Mouse (Mus musculus) limb, embryonic 13.5 days (tissue): Measurements from ENCODE around the gene Drd4. TPM values are rescaled to one million over a fixed set of nuclear protein-coding genes. Genes with fewer than 3 reads are reported as not detected.

Source experiments
- ATAC-seq: fragments of 200-750 bp; cut with Nextera tagmentation; 2 replicates; pipeline ENCODE4 v1.8.0; 2017; ENCODE audit warnings: low read depth, moderate number of reproducible peaks, moderate TSS enrichment; ENCODE audit not compliant: low FRiP score
- H3K27ac ChIP-seq: fragments of 300-500 bp; sonication (generic); 2 replicates; pipeline ENCODE4 v1.5.1; 2015; ENCODE audit warnings: inconsistent platforms, mild to moderate bottlenecking, moderate library complexity
- H3K27me3 ChIP-seq: fragments of 300-500 bp; sonication (generic); 2 replicates; pipeline ENCODE4 v1.6.1; 2015; ENCODE audit warnings: mild to moderate bottlenecking, inconsistent platforms
- H3K36me3 ChIP-seq: fragments of 300-500 bp; sonication (generic); 2 replicates; pipeline ENCODE4 v1.6.1; 2015; ENCODE audit warnings: inconsistent platforms, mild to moderate bottlenecking, moderate library complexity
- H3K4me1 ChIP-seq: fragments of 300-500 bp; sonication (generic); 2 replicates; pipeline ENCODE4 v1.6.1; 2015; ENCODE audit warnings: inconsistent platforms
- H3K4me2 ChIP-seq: fragments of 300-500 bp; sonication (generic); replicated peaks from 2 replicates; pipeline ENCODE4 v1.6.1; 2015; ENCODE audit warnings: inconsistent platforms, mild to moderate bottlenecking, moderate library complexity
- H3K4me3 ChIP-seq: fragments of 300-500 bp; sonication (generic); 2 replicates; pipeline ENCODE4 v1.5.1; 2015; ENCODE audit warnings: moderate library complexity, mild to moderate bottlenecking, inconsistent platforms
- H3K9ac ChIP-seq: fragments of 300-500 bp; sonication (generic); 2 replicates; pipeline ENCODE4 v1.6.1; 2015; ENCODE audit warnings: mild to moderate bottlenecking, inconsistent platforms
- H3K9me3 ChIP-seq: fragments of 300-500 bp; sonication (generic); 2 replicates; pipeline ENCODE4 v1.6.1; 2016; ENCODE audit warnings: inconsistent platforms
- whole genome bisulfite sequencing: fragments of 180-500 bp; shearing (Covaris S2); methylation state at CpG from one replicate; pipeline ENCODE4 v1.1.7; 2015; 5-methylcytosine and 5-hydroxymethylcytosine counted together
- polyA plus RNA-seq: library from polyadenylated mRNA; unstranded; fragments of >200 nt; fragmentation: Nextera tagmentation; extraction: Ambion mirVana; gene quantifications from 2 replicates; pipeline ENCODE4 v1.2.1, GENCODE M21; 2015

Gene Drd4
- polyA plus RNA-seq, 1 experiment from 2014 or later, result 2.3 TPM

DNA sequence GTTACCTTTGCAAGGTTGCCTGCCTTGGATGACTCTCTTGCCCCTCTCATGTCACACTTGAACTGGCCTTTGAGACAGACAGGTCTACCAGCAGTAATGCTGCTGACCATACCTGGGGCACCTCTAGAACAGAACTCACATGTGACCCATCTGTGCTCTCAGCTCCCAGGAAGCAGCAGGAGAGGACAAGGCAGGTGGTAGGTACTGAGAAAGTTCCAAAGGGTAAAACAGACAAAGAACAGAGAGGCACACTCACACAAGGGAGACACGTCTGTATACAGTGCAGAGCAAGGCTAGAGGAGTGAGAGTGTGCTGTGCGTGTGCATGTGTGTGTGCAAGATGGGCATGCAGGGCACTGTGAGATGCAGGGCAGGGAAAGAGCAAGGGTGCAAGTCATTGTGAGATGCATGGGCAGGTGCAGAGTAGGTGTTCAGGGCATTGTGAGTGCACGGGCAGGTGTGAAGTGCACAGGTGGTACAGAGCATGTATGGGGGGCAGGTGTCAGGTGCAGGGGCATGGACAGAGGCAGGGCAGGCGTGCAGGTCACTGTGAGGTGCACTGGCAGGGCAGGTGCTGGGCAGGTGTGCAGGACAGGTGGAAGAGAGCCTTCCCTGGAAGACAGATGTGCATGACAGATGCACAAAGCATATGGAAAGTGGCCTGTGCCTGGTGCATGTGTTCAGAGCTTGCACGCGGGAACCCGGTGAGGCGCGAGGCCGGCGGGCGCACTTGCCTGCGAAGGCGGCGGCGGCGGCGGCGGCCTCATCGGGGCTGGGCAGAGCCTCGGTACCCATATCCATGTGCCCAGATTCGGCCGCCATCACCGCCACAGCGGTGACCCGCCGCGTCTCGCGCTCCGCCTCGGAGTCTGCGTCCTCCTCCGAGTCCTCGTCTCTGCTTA is 35.0 kb downstream of the Drd4 start:
- Histone ChIP-seq H3K4me2 (peak overlapping the region; percentile 98), H3K36me3 (peaks cover 35% of the 10 kb centered on the region), H3K4me1 (peaks cover 31% of the 10 kb centered on the region), H3K27me3 (no peaks in the 10 kb centered on the region), H3K4me3 (peak overlapping the region; percentile 59), H3K9me3 (no peaks in the 10 kb centered on the region), H3K27ac (peak overlapping the region; percentile 99), H3K9ac (peak overlapping the region; percentile 91)
- ATAC-seq, result peak; percentile 7
- 5% methylated on average over 35 of the region's 35 CpGs for WGBS

GRCm38 (mm10) chr7:141327469-141328372 is 35.9 kb downstream of the Drd4 start, which contains the start of the genes Deaf1 and Tmem80:
Gene Deaf1, minus strand, starts transcription at chr7:141327690.
Gene Tmem80, plus strand, starts transcription at chr7:141327739.
- H3K4me2 ChIP-seq, result peak within 1 kb of the TSS; percentile 98
- ATAC-seq, result peak; percentile 96
- H3K4me1 ChIP-seq, result peaks cover 31% of the 10 kb centered on the region
- peaks cover 26% of the 10 kb centered on the region for H3K36me3 ChIP-seq
- under 1% methylated on average over 105 of the region's 105 CpGs for whole genome bisulfite sequencing
- peak within 1 kb of the TSS; percentile 99 for H3K27ac ChIP-seq
- H3K9me3 ChIP-seq, result no peaks in the 10 kb centered on the region
- H3K4me3 ChIP-seq, result peak within 1 kb of the TSS; percentile 59
- H3K27me3 ChIP-seq, result no peaks in the 10 kb centered on the region
- H3K9ac ChIP-seq, result peak within 1 kb of the TSS; percentile 91

DNA sequence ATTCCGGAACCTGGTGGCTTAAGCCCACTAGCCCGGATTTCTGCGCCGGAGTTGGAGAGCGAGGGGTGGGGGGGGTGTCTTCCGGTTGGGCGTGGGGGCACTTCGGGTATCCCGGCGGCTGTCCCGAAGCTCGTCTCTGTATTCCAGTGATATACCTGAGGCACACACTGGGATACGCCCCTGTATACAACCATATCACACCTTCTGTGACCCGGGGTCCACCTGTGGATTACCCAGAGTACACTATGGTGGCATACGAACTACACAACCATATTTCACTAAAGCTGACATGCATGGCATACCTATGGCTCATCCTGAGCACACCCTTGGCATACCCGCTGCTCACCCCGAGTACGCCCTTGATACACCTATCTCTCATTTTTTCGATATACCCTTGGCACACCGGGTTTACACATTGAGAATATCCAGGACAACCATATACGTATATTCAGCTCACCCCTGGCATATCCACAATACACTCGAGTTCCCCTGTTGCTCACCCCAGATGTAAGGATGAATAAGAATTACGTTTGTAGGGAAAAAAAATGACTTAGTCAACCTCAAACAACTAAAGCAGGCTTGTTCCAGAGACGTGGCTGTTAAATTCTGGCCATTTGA is 36.7 kb downstream of the Drd4 start:
- peak overlapping the region; percentile 99 for H3K27ac ChIP-seq
- peak; percentile 13 for ATAC-seq
- H3K9ac ChIP-seq, result peak overlapping the region; percentile 91
- H3K4me1 ChIP-seq, result peaks cover 31% of the 10 kb centered on the region
- H3K36me3 ChIP-seq, result peaks cover 26% of the 10 kb centered on the region
- H3K9me3 ChIP-seq, result no peaks in the 10 kb centered on the region
- peak overlapping the region; percentile 59 for H3K4me3 ChIP-seq
- WGBS, result 17% methylated on average over 24 of the region's 24 CpGs
- H3K27me3 ChIP-seq, result no peaks in the 10 kb centered on the region
- peak overlapping the region; percentile 73 for H3K4me2 ChIP-seq

DNA sequence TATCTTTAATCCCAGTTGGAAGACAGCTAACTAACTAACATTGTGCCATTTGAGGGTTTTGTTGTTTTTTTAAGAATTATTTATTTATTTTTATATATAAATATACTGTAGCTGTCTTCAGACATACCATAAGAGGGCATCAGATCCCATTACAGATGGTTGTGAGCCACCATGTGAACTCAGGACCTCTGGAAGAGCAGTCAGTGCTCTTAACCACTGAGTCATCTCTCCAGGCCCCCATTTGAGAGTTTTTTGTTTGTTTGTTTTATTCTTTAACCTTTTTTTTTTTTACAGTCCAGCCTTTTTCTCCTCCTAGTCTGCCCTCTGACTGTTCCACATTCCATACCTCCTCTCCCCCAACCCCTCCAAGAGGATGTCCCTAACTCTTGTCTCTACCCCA is 38.9 kb downstream of the Drd4 start:
- no peak overlapping the region for H3K4me3 ChIP-seq
- no peak for ATAC-seq
- no peak overlapping the region for H3K27ac ChIP-seq
- no peaks in the 10 kb centered on the region for H3K9me3 ChIP-seq
- no peak overlapping the region for H3K4me2 ChIP-seq
- peaks cover 22% of the 10 kb centered on the region for H3K4me1 ChIP-seq
- no peak overlapping the region for H3K9ac ChIP-seq
- peaks cover 32% of the 10 kb centered on the region for H3K36me3 ChIP-seq
- no peaks in the 10 kb centered on the region for H3K27me3 ChIP-seq

- Histone ChIP-seq H3K36me3 (peaks cover 39% of the 10 kb centered on the region), H3K27me3 (no peaks in the 10 kb centered on the region), H3K4me3 (no peak overlapping the region), H3K4me1 (peaks cover 9% of the 10 kb centered on the region), H3K27ac (no peak overlapping the region), H3K9me3 (no peaks in the 10 kb centered on the region), H3K9ac (no peak overlapping the region), H3K4me2 (no peak overlapping the region)
- ATAC-seq, result no peak
- WGBS, result 71% methylated on average over 6 of the region's 6 CpGs
Measured at GRCm38 (mm10) chr7:141331990-141332389, 40.2 kb downstream of the Drd4 start.

GRCm38 (mm10) chr7:141335044-141335579 is 43.3 kb downstream of the Drd4 start:
- Histone ChIP-seq H3K27ac (no peak overlapping the region), H3K9ac (no peak overlapping the region), H3K4me1 (peaks cover 16% of the 10 kb centered on the region), H3K27me3 (peaks cover 18% of the 10 kb centered on the region; the same call in 1 of the 2 replicates), H3K4me2 (no peak overlapping the region), H3K9me3 (no peaks in the 10 kb centered on the region), H3K36me3 (peaks cover 39% of the 10 kb centered on the region), H3K4me3 (no peak overlapping the region)
- 77% methylated on average over 2 of the region's 2 CpGs for WGBS
- ATAC-seq, result no peak

DNA sequence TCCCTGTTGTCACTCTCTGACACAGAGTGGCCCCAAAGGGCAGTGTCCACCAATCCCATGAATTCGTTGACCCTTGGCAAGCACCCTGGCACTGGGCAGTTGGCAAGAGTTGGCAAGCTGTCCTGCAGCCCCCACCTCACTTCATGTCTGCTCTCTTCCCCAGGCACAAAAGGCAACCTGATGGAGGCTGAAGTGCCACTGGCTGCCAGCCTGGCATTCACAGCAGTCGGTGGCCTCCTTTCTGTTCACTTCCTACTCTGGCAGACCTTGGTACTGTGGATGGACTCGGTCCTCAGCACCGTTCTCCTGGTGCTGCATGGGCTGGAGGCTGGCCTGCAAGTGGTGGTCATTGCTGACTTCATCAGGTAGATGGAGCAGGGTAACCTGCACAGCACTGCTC is 43.9 kb downstream of the Drd4 start:
- H3K4me2 ChIP-seq, result no peak overlapping the region
- H3K4me1 ChIP-seq, result peaks cover 19% of the 10 kb centered on the region
- H3K4me3 ChIP-seq, result no peak overlapping the region
- peaks cover 18% of the 10 kb centered on the region; the same call in 1 of the 2 replicates for H3K27me3 ChIP-seq
- peaks cover 39% of the 10 kb centered on the region for H3K36me3 ChIP-seq
- no peaks in the 10 kb centered on the region for H3K9me3 ChIP-seq
- WGBS, result 83% methylated on average over 4 of the region's 4 CpGs
- ATAC-seq, result no peak
- no peak overlapping the region for H3K27ac ChIP-seq
- H3K9ac ChIP-seq, result no peak overlapping the region

- Histone ChIP-seq H3K4me1 (peaks cover 19% of the 10 kb centered on the region), H3K9ac (no peak overlapping the region), H3K27ac (no peak overlapping the region), H3K36me3 (peaks cover 37% of the 10 kb centered on the region), H3K4me2 (no peak overlapping the region), H3K4me3 (no peak overlapping the region), H3K9me3 (no peaks in the 10 kb centered on the region), H3K27me3 (peaks cover 18% of the 10 kb centered on the region; the same call in 1 of the 2 replicates)
- 82% methylated on average over 3 of the region's 3 CpGs for WGBS
- ATAC-seq, result no peak
Measured at GRCm38 (mm10) chr7:141336296-141336695, 44.5 kb downstream of the Drd4 start.

DNA sequence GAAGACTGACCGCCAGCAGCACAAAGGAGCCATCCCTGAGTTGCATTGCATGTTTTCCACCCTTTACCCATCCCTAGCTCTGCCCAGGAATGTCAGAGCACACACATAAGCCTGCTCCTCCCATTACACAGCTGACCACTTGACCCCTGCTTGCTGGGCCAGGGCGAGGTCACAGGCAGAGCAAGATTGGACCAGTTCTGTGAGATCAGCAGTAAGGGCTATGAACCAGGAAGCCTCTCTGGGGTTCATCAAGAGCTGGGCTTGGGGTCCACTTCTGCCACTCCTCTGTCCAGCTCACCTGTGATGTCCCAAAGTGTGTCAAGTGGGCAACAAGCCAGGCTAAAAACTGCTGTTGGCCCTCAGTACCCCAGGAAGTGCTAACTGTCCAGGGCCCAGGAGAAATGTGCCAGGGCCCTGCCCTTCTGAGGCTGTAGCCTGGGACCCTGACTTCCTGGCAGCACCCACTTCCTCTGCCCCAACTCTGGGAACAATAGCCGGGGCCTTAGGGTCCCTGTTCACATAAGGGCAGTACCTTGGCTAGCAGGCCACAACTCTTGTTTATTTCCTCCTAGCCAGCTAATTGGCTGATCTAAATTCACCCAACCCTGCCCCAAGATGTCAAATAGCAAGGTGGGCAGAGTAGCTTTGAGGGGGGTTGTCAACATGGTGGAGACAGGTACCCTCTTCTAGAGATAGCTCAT is 46.1 kb downstream of the Drd4 start:
- H3K36me3 ChIP-seq, result peaks cover 31% of the 10 kb centered on the region
- no peak overlapping the region for H3K4me2 ChIP-seq
- H3K27ac ChIP-seq, result no peak overlapping the region
- H3K9me3 ChIP-seq, result no peaks in the 10 kb centered on the region
- H3K9ac ChIP-seq, result no peak overlapping the region
- peaks cover 18% of the 10 kb centered on the region; the same call in 1 of the 2 replicates for H3K27me3 ChIP-seq
- H3K4me3 ChIP-seq, result no peak overlapping the region
- peaks cover 19% of the 10 kb centered on the region for H3K4me1 ChIP-seq
- ATAC-seq, result no peak
- 68% methylated on average over 3 of the region's 3 CpGs for WGBS

GRCm38 (mm10) chr7:141338576-141339131 is 46.8 kb downstream of the Drd4 start, which contains the start of gene Eps8l2:
Gene Eps8l2, plus strand, starts transcription at chr7:141338880.
- Histone ChIP-seq H3K9ac (peak within 1 kb of the TSS; percentile 67), H3K4me3 (peak within 1 kb of the TSS; percentile 36), H3K36me3 (peaks cover 24% of the 10 kb centered on the region), H3K9me3 (no peaks in the 10 kb centered on the region), H3K27me3 (peaks cover 18% of the 10 kb centered on the region; the same call in 1 of the 2 replicates), H3K4me1 (peaks cover 19% of the 10 kb centered on the region), H3K4me2 (peak within 1 kb of the TSS; percentile 68), H3K27ac (no peak within 1 kb of the TSS)
- WGBS, result 4% methylated on average over 23 of the region's 23 CpGs
- peak; percentile 37; the same call in 1 of the 2 replicates for ATAC-seq
